Mouse (Mus musculus): Measurements from ENCODE around the gene Rnaseh2a. TPM values are rescaled to one million over a fixed set of nuclear protein-coding genes. Genes with fewer than 3 reads are reported as not detected.

Rnaseh2a gene
- polyA plus RNA-seq, 1 experiment from 2014 or later: 47.9 TPM

GRCm38 (mm10) chr8:84933767-84934559, 35.6 kb downstream of the Rnaseh2a start:
- no peak for ATAC-seq
- Histone ChIP-seq H3K4me1 (ENCODE audit: control insufficient read depth, insufficient read depth, low read length) (peaks cover 26% of the 10 kb centered on the region), H3K9me3 (replicated peaks; ENCODE audit: control insufficient read depth, low read length, poor library complexity, severe bottlenecking) (no peaks in the 10 kb centered on the region), H3K27me3 (ENCODE audit: control insufficient read depth, insufficient read depth, low read depth, low read length) (no peaks in the 10 kb centered on the region), H3K27ac (ENCODE audit: low read length) (no peak overlapping the region), H3K9ac (ENCODE audit: low read depth, low read length) (no peak overlapping the region), H3K4me2 (ENCODE audit: low read length) (peak overlapping the region; percentile 98), H3K36me3 (ENCODE audit: control insufficient read depth, insufficient read depth, low read length) (peaks cover 11% of the 10 kb centered on the region; the same call in 1 of the 2 replicates), H3K4me3 (ENCODE audit: low read depth, low read length) (peak overlapping the region; percentile 92)
- WGBS: 86% methylated on average over 16 of the region's 16 CpGs

GRCm38 (mm10) chr8:84930582-84930981, 39.0 kb downstream of the Rnaseh2a start:
- 88% methylated on average over 13 of the region's 13 CpGs for WGBS
- Histone ChIP-seq H3K4me1 (ENCODE audit: control insufficient read depth, insufficient read depth, low read length) (peaks cover 23% of the 10 kb centered on the region), H3K4me2 (ENCODE audit: low read length) (no peak overlapping the region), H3K36me3 (ENCODE audit: control insufficient read depth, insufficient read depth, low read length) (peaks cover 21% of the 10 kb centered on the region), H3K27ac (ENCODE audit: low read length) (no peak overlapping the region), H3K4me3 (ENCODE audit: low read depth, low read length) (no peak overlapping the region), H3K9ac (ENCODE audit: low read depth, low read length) (no peak overlapping the region), H3K27me3 (ENCODE audit: control insufficient read depth, insufficient read depth, low read depth, low read length) (no peaks in the 10 kb centered on the region), H3K9me3 (replicated peaks; ENCODE audit: control insufficient read depth, low read length, poor library complexity, severe bottlenecking) (no peaks in the 10 kb centered on the region)
- no peak for ATAC-seq

GRCm38 (mm10) chr8:84928456-84929306, 40.9 kb downstream of the Rnaseh2a start:
- 3% methylated on average over 48 of the region's 52 CpGs for WGBS

GRCm38 (mm10) chr8:84927513-84927912, 42.1 kb downstream of the Rnaseh2a start:
- Histone ChIP-seq H3K4me2 (ENCODE audit: low read length) (no peak overlapping the region), H3K27me3 (ENCODE audit: control insufficient read depth, insufficient read depth, low read depth, low read length) (no peaks in the 10 kb centered on the region), H3K36me3 (ENCODE audit: control insufficient read depth, insufficient read depth, low read length) (peaks cover 39% of the 10 kb centered on the region), H3K27ac (ENCODE audit: low read length) (no peak overlapping the region), H3K9me3 (replicated peaks; ENCODE audit: control insufficient read depth, low read length, poor library complexity, severe bottlenecking) (no peaks in the 10 kb centered on the region), H3K9ac (ENCODE audit: low read depth, low read length) (no peak overlapping the region), H3K4me3 (ENCODE audit: low read depth, low read length) (no peak overlapping the region), H3K4me1 (ENCODE audit: control insufficient read depth, insufficient read depth, low read length) (peaks cover 3% of the 10 kb centered on the region; the same call in 1 of the 2 replicates)
- no peak for ATAC-seq
- 95% methylated on average over 1 of the region's 1 CpGs for WGBS

More at GRCm38 (mm10) chr8:84928456-84929306, 40.9 kb downstream of the Rnaseh2a start:
- no peaks in the 10 kb centered on the region for H3K9me3 ChIP-seq (replicated peaks; ENCODE audit: control insufficient read depth, low read length, poor library complexity, severe bottlenecking)
- H3K27ac ChIP-seq (ENCODE audit: low read length): no peak overlapping the region
- peaks cover 33% of the 10 kb centered on the region for H3K36me3 ChIP-seq (ENCODE audit: control insufficient read depth, insufficient read depth, low read length)
- no peaks in the 10 kb centered on the region for H3K27me3 ChIP-seq (ENCODE audit: control insufficient read depth, insufficient read depth, low read depth, low read length)
- peaks cover 4% of the 10 kb centered on the region for H3K4me1 ChIP-seq (ENCODE audit: control insufficient read depth, insufficient read depth, low read length)
- 0 out of 2 replicates have a peak overlapping the region, but pooled peaks have one; percentile 10 for H3K9ac ChIP-seq (ENCODE audit: low read depth, low read length)
- peak; percentile 71 for ATAC-seq
- peak overlapping the region; percentile 21 for H3K4me3 ChIP-seq (ENCODE audit: low read depth, low read length)
- H3K4me2 ChIP-seq (ENCODE audit: low read length): peak overlapping the region; percentile 46

GRCm38 (mm10) chr8:84925557-84925956, 44.0 kb downstream of the Rnaseh2a start:
- Histone ChIP-seq H3K4me1 (ENCODE audit: control insufficient read depth, insufficient read depth, low read length) (peaks cover 3% of the 10 kb centered on the region; the same call in 1 of the 2 replicates), H3K9me3 (replicated peaks; ENCODE audit: control insufficient read depth, low read length, poor library complexity, severe bottlenecking) (no peaks in the 10 kb centered on the region), H3K4me2 (ENCODE audit: low read length) (no peak overlapping the region), H3K36me3 (ENCODE audit: control insufficient read depth, insufficient read depth, low read length) (peaks cover 52% of the 10 kb centered on the region), H3K27ac (ENCODE audit: low read length) (no peak overlapping the region), H3K4me3 (ENCODE audit: low read depth, low read length) (no peak overlapping the region), H3K9ac (ENCODE audit: low read depth, low read length) (no peak overlapping the region), H3K27me3 (ENCODE audit: control insufficient read depth, insufficient read depth, low read depth, low read length) (no peaks in the 10 kb centered on the region)
- no peak for ATAC-seq
- 71% methylated on average over 7 of the region's 7 CpGs for WGBS

- Histone ChIP-seq H3K4me3 (ENCODE audit: low read depth, low read length) (no peak overlapping the region), H3K4me1 (ENCODE audit: control insufficient read depth, insufficient read depth, low read length) (no peaks in the 10 kb centered on the region), H3K4me2 (ENCODE audit: low read length) (no peak overlapping the region), H3K27me3 (ENCODE audit: control insufficient read depth, insufficient read depth, low read depth, low read length) (no peaks in the 10 kb centered on the region), H3K9me3 (replicated peaks; ENCODE audit: control insufficient read depth, low read length, poor library complexity, severe bottlenecking) (no peaks in the 10 kb centered on the region), H3K36me3 (ENCODE audit: control insufficient read depth, insufficient read depth, low read length) (peaks cover 69% of the 10 kb centered on the region), H3K9ac (ENCODE audit: low read depth, low read length) (no peak overlapping the region), H3K27ac (ENCODE audit: low read length) (no peak overlapping the region)
- ATAC-seq: no peak
- 85% methylated on average over 2 of the region's 2 CpGs for WGBS
Measured at GRCm38 (mm10) chr8:84921596-84921995, 48.0 kb downstream of the Rnaseh2a start.

GRCm38 (mm10) chr8:84918646-84919045, 50.9 kb downstream of the Rnaseh2a start:
- Histone ChIP-seq H3K9me3 (replicated peaks; ENCODE audit: control insufficient read depth, low read length, poor library complexity, severe bottlenecking) (no peaks in the 10 kb centered on the region), H3K4me2 (ENCODE audit: low read length) (no peak overlapping the region), H3K4me1 (ENCODE audit: control insufficient read depth, insufficient read depth, low read length) (no peaks in the 10 kb centered on the region), H3K9ac (ENCODE audit: low read depth, low read length) (no peak overlapping the region), H3K27me3 (ENCODE audit: control insufficient read depth, insufficient read depth, low read depth, low read length) (0 out of 2 replicates have a peak, but pooled peaks cover 2% of the 10 kb centered on the region), H3K4me3 (ENCODE audit: low read depth, low read length) (no peak overlapping the region), H3K36me3 (ENCODE audit: control insufficient read depth, insufficient read depth, low read length) (peaks cover 71% of the 10 kb centered on the region), H3K27ac (ENCODE audit: low read length) (no peak overlapping the region)
- no peak for ATAC-seq
- WGBS: 92% methylated on average over 15 of the region's 15 CpGs

GRCm38 (mm10) chr8:84917781-84918180, 51.8 kb downstream of the Rnaseh2a start:
- H3K4me1 ChIP-seq (ENCODE audit: control insufficient read depth, insufficient read depth, low read length): peaks cover 2% of the 10 kb centered on the region; the same call in 1 of the 2 replicates
- 28% methylated on average over 20 of the region's 20 CpGs for WGBS
- H3K9ac ChIP-seq (ENCODE audit: low read depth, low read length): no peak overlapping the region
- H3K9me3 ChIP-seq (replicated peaks; ENCODE audit: control insufficient read depth, low read length, poor library complexity, severe bottlenecking): no peaks in the 10 kb centered on the region
- no peak overlapping the region for H3K4me3 ChIP-seq (ENCODE audit: low read depth, low read length)
- H3K36me3 ChIP-seq (ENCODE audit: control insufficient read depth, insufficient read depth, low read length): peaks cover 74% of the 10 kb centered on the region
- ATAC-seq: no peak
- H3K27me3 ChIP-seq (ENCODE audit: control insufficient read depth, insufficient read depth, low read depth, low read length): 0 out of 2 replicates have a peak, but pooled peaks cover 2% of the 10 kb centered on the region
- no peak overlapping the region for H3K27ac ChIP-seq (ENCODE audit: low read length)
- no peak overlapping the region for H3K4me2 ChIP-seq (ENCODE audit: low read length)

Measured in midbrain, embryonic 16.5 days (tissue).